Mouse (Mus musculus) heart, postnatal 0 days (tissue): Measurements from ENCODE around the gene Dnajc16.

Experiments
- CTCF ChIP-seq: IDR thresholded peaks from 2 replicates; pipeline ENCODE4 v1.5.1; 2016; ENCODE audit warnings: antibody characterized with exemption, control low read depth, low read depth
- EP300 ChIP-seq: IDR thresholded peaks from 2 replicates; pipeline ENCODE4 v1.6.1; 2016; ENCODE audit warnings: antibody characterized with exemption, low read depth

- TF ChIP-seq CTCF (no peak), EP300 (no peak)
These were observed 41.2 kb downstream of the Dnajc16 start for GRCm38 (mm10) chr4:141749557-141749956.
